Mouse (Mus musculus) midbrain, embryonic 14.5 days (tissue): ENCODE measurements around the gene Cct5. TPM values are rescaled to one million over a fixed set of nuclear protein-coding genes. Genes with fewer than 3 reads are reported as not detected.

Experiments
- ATAC-seq: fragments of 200-750 bp; cut with Nextera tagmentation; 2 replicates; pipeline ENCODE4 v1.8.0; 2017; ENCODE audit warnings: moderate number of reproducible peaks, moderate library complexity; ENCODE audit not compliant: low FRiP score, low TSS enrichment
- DNase-seq: peaks from one replicate; pipeline ENCODE4 v3.0.0-alpha.2; 2015
- H3K27ac ChIP-seq: fragments of 300-500 bp; sonication (generic); replicated peaks from 2 replicates; pipeline ENCODE4 v1.5.1; 2014; ENCODE audit warnings: mild to moderate bottlenecking, low read depth, low read length, moderate library complexity
- H3K27me3 ChIP-seq: fragments of 300-500 bp; sonication (generic); 2 replicates; pipeline ENCODE4 v1.6.1; 2014; ENCODE audit warnings: low read length, control low read depth, mixed read lengths; ENCODE audit not compliant: control insufficient read depth, insufficient read depth
- H3K36me3 ChIP-seq: fragments of 300-500 bp; sonication (generic); 2 replicates; pipeline ENCODE4 v1.6.1; 2014; ENCODE audit warnings: low read length, control low read depth; ENCODE audit not compliant: control insufficient read depth, insufficient read depth
- H3K4me1 ChIP-seq: fragments of 300-500 bp; sonication (generic); 2 replicates; pipeline ENCODE4 v1.6.1; 2014; ENCODE audit warnings: mild to moderate bottlenecking, antibody characterized with exemption, low read length, control low read depth; ENCODE audit not compliant: control insufficient read depth, insufficient read depth
- H3K4me2 ChIP-seq: fragments of 300-500 bp; sonication (generic); 2 replicates; pipeline ENCODE4 v1.6.1; 2014; ENCODE audit warnings: mild to moderate bottlenecking, low read length, moderate library complexity
- H3K4me3 ChIP-seq: fragments of 300-500 bp; sonication (generic); replicated peaks from 2 replicates; pipeline ENCODE4 v1.5.1; 2014; ENCODE audit warnings: low read depth, low read length
- H3K9ac ChIP-seq: fragments of 300-500 bp; sonication (generic); replicated peaks from 2 replicates; pipeline ENCODE4 v1.6.1; 2014; ENCODE audit warnings: mild to moderate bottlenecking, low read length, moderate library complexity
- H3K9me3 ChIP-seq: fragments of 300-500 bp; sonication (generic); 2 replicates; pipeline ENCODE4 v1.6.1; 2016; ENCODE audit warnings: low read length, control low read depth, mixed read lengths; ENCODE audit not compliant: control insufficient read depth
- WGBS: fragments of 180-500 bp; shearing (Covaris S2); extraction: QIAGEN DNeasy Blood & Tissue Kit; methylation state at CpG from one replicate; pipeline ENCODE4 v1.1.7; 2014; 5-methylcytosine and 5-hydroxymethylcytosine counted together
- polyA plus RNA-seq: library from polyadenylated mRNA; unstranded; fragments of >200 nt; fragmentation: Nextera tagmentation; extraction: Ambion mirVana; gene quantifications from 2 replicates; pipeline ENCODE4 v1.2.1, GENCODE M21; 2014

Cct5 gene
- polyA plus RNA-seq, 1 experiment from 2014 or later: 567 TPM

GRCm38 (mm10) chr15:31563577-31564546 is 37.7 kb downstream of the Cct5 start:
- H3K9ac ChIP-seq: no peak overlapping the region
- no peak overlapping the region for H3K27ac ChIP-seq
- ATAC-seq (no peak), DNase-seq (no peak)
- no peak overlapping the region for H3K4me3 ChIP-seq
- H3K4me2 ChIP-seq: no peak overlapping the region
- H3K36me3 ChIP-seq: no peaks in the 10 kb centered on the region
- WGBS: 83% methylated on average over 19 of the region's 19 CpGs
- no peaks in the 10 kb centered on the region for H3K9me3 ChIP-seq
- no peaks in the 10 kb centered on the region for H3K4me1 ChIP-seq
- no peaks in the 10 kb centered on the region for H3K27me3 ChIP-seq

- no peaks in the 10 kb centered on the region for H3K27me3 ChIP-seq
- no peak overlapping the region for H3K4me2 ChIP-seq
- H3K36me3 ChIP-seq: no peaks in the 10 kb centered on the region
- no peak overlapping the region for H3K9ac ChIP-seq
- ATAC-seq (no peak), DNase-seq (no peak)
- no peak overlapping the region for H3K27ac ChIP-seq
- H3K4me3 ChIP-seq: no peak overlapping the region
- WGBS: 93% methylated on average over 8 of the region's 8 CpGs
- no peaks in the 10 kb centered on the region for H3K9me3 ChIP-seq
- H3K4me1 ChIP-seq: no peaks in the 10 kb centered on the region
These were observed 38.8 kb downstream of the Cct5 start for GRCm38 (mm10) chr15:31562847-31563246.

- DNase-seq (no peak), ATAC-seq (no peak)
- Histone ChIP-seq H3K36me3 (no peaks in the 10 kb centered on the region), H3K4me1 (no peaks in the 10 kb centered on the region), H3K9ac (no peak overlapping the region), H3K9me3 (no peaks in the 10 kb centered on the region), H3K27me3 (no peaks in the 10 kb centered on the region), H3K4me2 (no peak overlapping the region), H3K27ac (no peak overlapping the region), H3K4me3 (no peak overlapping the region)
- 92% methylated on average over 4 of the region's 4 CpGs for WGBS
These were observed 39.6 kb downstream of the Cct5 start for GRCm38 (mm10) chr15:31561976-31562375.

GRCm38 (mm10) chr15:31561390-31561789 is 40.2 kb downstream of the Cct5 start:
- Histone ChIP-seq H3K36me3 (no peaks in the 10 kb centered on the region), H3K4me3 (no peak overlapping the region), H3K9me3 (no peaks in the 10 kb centered on the region), H3K4me1 (no peaks in the 10 kb centered on the region), H3K4me2 (no peak overlapping the region), H3K27ac (no peak overlapping the region), H3K27me3 (no peaks in the 10 kb centered on the region), H3K9ac (no peak overlapping the region)
- 77% methylated on average over 6 of the region's 6 CpGs for WGBS
- no peak for ATAC-seq
- DNase-seq: no peak

GRCm38 (mm10) chr15:31554855-31555254 is 46.7 kb downstream of the Cct5 start:
- no peak overlapping the region for H3K9ac ChIP-seq
- H3K27me3 ChIP-seq: no peaks in the 10 kb centered on the region
- no peaks in the 10 kb centered on the region for H3K36me3 ChIP-seq
- H3K4me1 ChIP-seq: no peaks in the 10 kb centered on the region
- ATAC-seq (no peak), DNase-seq (no peak)
- H3K9me3 ChIP-seq: no peaks in the 10 kb centered on the region
- H3K27ac ChIP-seq: no peak overlapping the region
- H3K4me3 ChIP-seq: no peak overlapping the region
- 80% methylated on average over 2 of the region's 2 CpGs for WGBS
- no peak overlapping the region for H3K4me2 ChIP-seq

- no peak overlapping the region for H3K4me2 ChIP-seq
- H3K4me1 ChIP-seq: no peaks in the 10 kb centered on the region
- H3K9ac ChIP-seq: no peak overlapping the region
- 81% methylated on average over 4 of the region's 4 CpGs for WGBS
- DNase-seq (no peak), ATAC-seq (no peak)
- H3K4me3 ChIP-seq: no peak overlapping the region
- H3K9me3 ChIP-seq: no peaks in the 10 kb centered on the region
- no peak overlapping the region for H3K27ac ChIP-seq
- H3K27me3 ChIP-seq: no peaks in the 10 kb centered on the region
- no peaks in the 10 kb centered on the region for H3K36me3 ChIP-seq
These were observed 51.2 kb downstream of the Cct5 start for GRCm38 (mm10) chr15:31550381-31550780.

- H3K36me3 ChIP-seq: no peaks in the 10 kb centered on the region
These were observed 54.2 kb downstream of the Cct5 start for GRCm38 (mm10) chr15:31547421-31547820.

GRCm38 (mm10) chr15:31546291-31546690 is 55.3 kb downstream of the Cct5 start:
- 90% methylated on average over 6 of the region's 6 CpGs for WGBS
- no peak overlapping the region for H3K27ac ChIP-seq
- H3K9ac ChIP-seq: no peak overlapping the region
- H3K27me3 ChIP-seq: no peaks in the 10 kb centered on the region
- H3K4me1 ChIP-seq: peaks cover 12% of the 10 kb centered on the region
- H3K9me3 ChIP-seq: no peaks in the 10 kb centered on the region
- H3K36me3 ChIP-seq: no peaks in the 10 kb centered on the region
- DNase-seq: no peak
- no peak for ATAC-seq
- no peak overlapping the region for H3K4me2 ChIP-seq
- no peak overlapping the region for H3K4me3 ChIP-seq

More at GRCm38 (mm10) chr15:31547421-31547820, 54.2 kb downstream of the Cct5 start:
- H3K4me3 ChIP-seq: no peak overlapping the region
- DNase-seq: no peak
- 85% methylated on average over 5 of the region's 5 CpGs for WGBS
- no peak for ATAC-seq
- no peaks in the 10 kb centered on the region for H3K27me3 ChIP-seq
- H3K9me3 ChIP-seq: no peaks in the 10 kb centered on the region
- no peak overlapping the region for H3K27ac ChIP-seq
- H3K9ac ChIP-seq: no peak overlapping the region
- H3K4me2 ChIP-seq: no peak overlapping the region
- H3K4me1 ChIP-seq: peaks cover 4% of the 10 kb centered on the region

GRCm38 (mm10) chr15:31545058-31545457 is 56.5 kb downstream of the Cct5 start:
- no peak for ATAC-seq
- Histone ChIP-seq H3K36me3 (no peaks in the 10 kb centered on the region), H3K9me3 (no peaks in the 10 kb centered on the region), H3K4me1 (peaks cover 12% of the 10 kb centered on the region), H3K27me3 (no peaks in the 10 kb centered on the region), H3K4me2 (no peak overlapping the region), H3K9ac (no peak overlapping the region), H3K4me3 (no peak overlapping the region), H3K27ac (no peak overlapping the region)
- WGBS: 79% methylated on average over 1 of the region's 1 CpGs
- no peak for DNase-seq
